In the genomic region with DNA sequence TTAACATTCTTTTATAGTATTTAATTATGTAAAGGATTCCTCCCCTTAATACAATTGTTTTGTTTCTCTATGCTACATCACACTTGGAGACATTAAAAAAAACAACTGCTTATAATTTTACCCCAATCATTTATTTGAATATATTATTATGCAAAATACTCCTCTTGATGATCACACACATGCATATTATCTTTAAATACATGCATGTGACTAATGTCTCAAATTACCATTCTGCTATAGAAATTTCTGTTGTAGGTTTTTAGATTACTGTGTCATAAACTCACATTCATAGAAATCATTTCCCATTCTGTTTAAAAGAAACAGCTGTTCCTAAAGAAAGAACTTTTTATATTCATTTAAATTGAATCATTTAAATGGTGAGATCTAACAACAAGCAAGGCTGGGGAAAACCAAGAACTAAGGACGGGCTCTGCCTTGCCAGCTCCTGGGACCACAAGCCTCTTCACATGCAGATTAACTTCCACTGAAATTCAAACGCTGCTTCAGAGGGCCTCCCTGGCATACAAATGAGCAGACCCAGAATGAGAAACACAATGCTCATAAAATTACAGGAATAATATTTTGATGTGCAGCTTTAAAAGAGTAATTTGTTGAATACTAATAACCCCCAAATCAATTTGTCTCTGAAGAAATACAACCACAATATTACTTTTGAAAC, we compare ENCODE assay signal across 15 mouse cellular contexts.
A peak's percentile ranks its signal among the peaks of the same experiment; 100 is the strongest.
DNase-seq lines count a peak whose midpoint lies in the region; ATAC-seq and TF ChIP-seq lines count a peak whose summit lies in the region.
"Had no signal": no experiment of that assay in that cellular context is flagged by ENCODE, and none has a peak within 500 bp of the region (broad histone marks: within the 10 kb centered on the region; RNA-seq: fewer than 3 reads in every experiment).

No protein-coding gene starts in this region.

- no peaks in the 10 kb centered on the region for H3K9me3 ChIP-seq in forebrain, embryonic 15.5 days
- no peaks in the 10 kb centered on the region for H3K9me3 ChIP-seq in hindbrain, postnatal 0 days (ENCODE audit: low read length)
- H3K9me3 ChIP-seq in neural tube, embryonic 15.5 days (replicated peaks): no peaks in the 10 kb centered on the region
- H3K9me3 ChIP-seq in intestine, embryonic 16.5 days (ENCODE audit: control insufficient read depth, low read length): no peaks in the 10 kb centered on the region
- H3K9me3 ChIP-seq: limb, embryonic 13.5 days had no signal

- no peak overlapping the region for H3K4me2 ChIP-seq in forebrain, embryonic 15.5 days (replicated peaks)
- no peak overlapping the region for H3K4me2 ChIP-seq in hindbrain, postnatal 0 days (ENCODE audit: low read depth, low read length)
- H3K4me2 ChIP-seq in neural tube, embryonic 15.5 days: no peak overlapping the region
- no peak overlapping the region for H3K4me2 ChIP-seq in intestine, embryonic 16.5 days (ENCODE audit: low read depth, low read length)
- H3K4me2 ChIP-seq: limb, embryonic 13.5 days had no signal

- 3% methylated on average over 2 of the region's 2 CpGs for WGBS in forebrain, embryonic 15.5 days
- 24% methylated on average over 2 of the region's 2 CpGs for WGBS in hindbrain, postnatal 0 days
- 10% methylated on average over 2 of the region's 2 CpGs for WGBS in neural tube, embryonic 15.5 days
- WGBS in intestine, embryonic 16.5 days: 58% methylated on average over 2 of the region's 2 CpGs

- ATAC-seq in frontal cortex, adult (ENCODE audit: low TSS enrichment): 0 out of 2 replicates have a peak, but pooled peaks have one; percentile 58
- peak; percentile 91 for ATAC-seq in forebrain, embryonic 15.5 days (replicated peaks)
- ATAC-seq in hindbrain, postnatal 0 days: peak; percentile 74
- peak; percentile 65; the same call in 1 of the 2 replicates for ATAC-seq in neural tube, embryonic 15.5 days (ENCODE audit: low FRiP score)
- no peak for ATAC-seq in intestine, embryonic 16.5 days

- H3K4me3 ChIP-seq in forebrain, embryonic 15.5 days: no peak overlapping the region
- no peak overlapping the region for H3K4me3 ChIP-seq in hindbrain, postnatal 0 days (ENCODE audit: low read length)
- no peak overlapping the region for H3K4me3 ChIP-seq in neural tube, embryonic 15.5 days (replicated peaks)
- no peak overlapping the region for H3K4me3 ChIP-seq in intestine, embryonic 16.5 days (ENCODE audit: low read length)
- H3K4me3 ChIP-seq: limb, embryonic 13.5 days had no signal

- peak overlapping the region; percentile 66 for H3K27ac ChIP-seq in forebrain, embryonic 15.5 days (replicated peaks)
- H3K27ac ChIP-seq in hindbrain, postnatal 0 days: 0 out of 2 replicates have a peak overlapping the region, but pooled peaks have one; percentile 11
- no peak overlapping the region for H3K27ac ChIP-seq in neural tube, embryonic 15.5 days (replicated peaks)
- no peak overlapping the region for H3K27ac ChIP-seq in intestine, embryonic 16.5 days (ENCODE audit: low read length)
- H3K27ac ChIP-seq: limb, embryonic 13.5 days had no signal

- DNase-seq in frontal cortex, postnatal 25 days (ENCODE audit: low spot score in 2 of 2): no peak
- peak; percentile 53 for DNase-seq in hindbrain, postnatal 0 days (ENCODE audit: low spot score)
- DNase-seq in urinary bladder, postnatal 4 days (ENCODE audit: low spot score in 2 of 2): no peak
- DNase-seq in adrenal gland, postnatal 36 days: no peak
- DNase-seq: adrenal gland, postnatal 25 days; cerebellum, adult 8-10 months; gastrocnemius, postnatal 10 days; kidney, adult 18-20 months; right cerebral cortex, postnatal 25 days; thymus, adult 2 months had no signal

- H3K36me3 ChIP-seq in forebrain, embryonic 15.5 days: no peaks in the 10 kb centered on the region
- no peaks in the 10 kb centered on the region for H3K36me3 ChIP-seq in hindbrain, postnatal 0 days (ENCODE audit: insufficient read depth, low read length)
- no peaks in the 10 kb centered on the region for H3K36me3 ChIP-seq in neural tube, embryonic 15.5 days
- no peaks in the 10 kb centered on the region for H3K36me3 ChIP-seq in intestine, embryonic 16.5 days (ENCODE audit: control insufficient read depth, insufficient read depth, low read length)
- H3K36me3 ChIP-seq: limb, embryonic 13.5 days had no signal

- peaks cover 30% of the 10 kb centered on the region for H3K4me1 ChIP-seq in forebrain, embryonic 15.5 days
- peaks cover 3% of the 10 kb centered on the region; the same call in 1 of the 2 replicates for H3K4me1 ChIP-seq in hindbrain, postnatal 0 days (ENCODE audit: insufficient read depth, low read length)
- 0 out of 2 replicates have a peak, but pooled peaks cover 5% of the 10 kb centered on the region for H3K4me1 ChIP-seq in neural tube, embryonic 15.5 days
- H3K4me1 ChIP-seq in intestine, embryonic 16.5 days (ENCODE audit: control insufficient read depth, insufficient read depth, low read length): no peaks in the 10 kb centered on the region
- H3K4me1 ChIP-seq: limb, embryonic 13.5 days had no signal

- TF ChIP-seq CTCF in hindbrain, postnatal 0 days (IDR thresholded peaks at IDR 0.05; ENCODE audit: low read depth): no peak

- H3K9ac ChIP-seq in forebrain, embryonic 15.5 days (replicated peaks): no peak overlapping the region
- H3K9ac ChIP-seq in hindbrain, postnatal 0 days (replicated peaks; ENCODE audit: low read length): no peak overlapping the region
- H3K9ac ChIP-seq in neural tube, embryonic 15.5 days (replicated peaks): no peak overlapping the region
- no peak overlapping the region for H3K9ac ChIP-seq in intestine, embryonic 16.5 days (ENCODE audit: low read depth, low read length)
- H3K9ac ChIP-seq: limb, embryonic 13.5 days had no signal

- H3K27me3 ChIP-seq in forebrain, embryonic 15.5 days: no peaks in the 10 kb centered on the region
- H3K27me3 ChIP-seq in hindbrain, postnatal 0 days (ENCODE audit: insufficient read depth, low read length): no peaks in the 10 kb centered on the region
- no peaks in the 10 kb centered on the region for H3K27me3 ChIP-seq in neural tube, embryonic 15.5 days (replicated peaks)
- no peaks in the 10 kb centered on the region for H3K27me3 ChIP-seq in intestine, embryonic 16.5 days (replicated peaks; ENCODE audit: control insufficient read depth, insufficient read depth, low read length)
- H3K27me3 ChIP-seq: limb, embryonic 13.5 days had no signal

Comparison
In these comparisons a context has a peak if more than half of its experiments do, and no peak if none do; other contexts are left out.
1. H3K27ac ChIP-seq: peak in forebrain, embryonic 15.5 days (single experiment) and hindbrain, postnatal 0 days (single experiment); none in neural tube, embryonic 15.5 days (single experiment) and intestine, embryonic 16.5 days (single experiment).